Mouse (Mus musculus) midbrain, embryonic 15.5 days (tissue): ENCODE data around the gene Rtn4r. TPM values are rescaled to one million over a fixed set of nuclear protein-coding genes. Genes with fewer than 3 reads are reported as not detected.
A peak's percentile ranks its signal among the peaks of the same experiment; 100 is the strongest.

ENCODE experiments used
- ATAC-seq: fragments of 200-750 bp; cut with Nextera tagmentation; replicated peaks from 2 replicates; pipeline ENCODE4 v1.8.0; 2017; ENCODE audit warnings: moderate TSS enrichment
- H3K27ac ChIP-seq: fragments of 300-500 bp; sonication (generic); 2 replicates; pipeline ENCODE4 v1.5.1; 2015; ENCODE audit warnings: mild to moderate bottlenecking, inconsistent platforms
- H3K27me3 ChIP-seq: fragments of 300-500 bp; sonication (generic); replicated peaks from 2 replicates; pipeline ENCODE4 v1.6.1; 2015; ENCODE audit warnings: inconsistent platforms
- H3K36me3 ChIP-seq: fragments of 300-500 bp; sonication (generic); replicated peaks from 2 replicates; pipeline ENCODE4 v1.6.1; 2015; ENCODE audit warnings: inconsistent platforms
- H3K4me1 ChIP-seq: fragments of 300-500 bp; sonication (generic); 2 replicates; pipeline ENCODE4 v1.6.1; 2015; ENCODE audit warnings: inconsistent platforms
- H3K4me2 ChIP-seq: fragments of 300-500 bp; sonication (generic); 2 replicates; pipeline ENCODE4 v1.6.1; 2015; ENCODE audit warnings: inconsistent platforms, mild to moderate bottlenecking, moderate library complexity
- H3K4me3 ChIP-seq: fragments of 300-500 bp; sonication (generic); 2 replicates; pipeline ENCODE4 v1.5.1; 2015; ENCODE audit warnings: mild to moderate bottlenecking, inconsistent platforms
- H3K9ac ChIP-seq: fragments of 300-500 bp; sonication (generic); 2 replicates; pipeline ENCODE4 v1.6.1; 2015; ENCODE audit warnings: mild to moderate bottlenecking, inconsistent platforms
- H3K9me3 ChIP-seq: fragments of 300-500 bp; sonication (generic); 2 replicates; pipeline ENCODE4 v1.6.1; 2016; ENCODE audit warnings: inconsistent platforms
- WGBS: fragments of 180-500 bp; shearing (Covaris S2); methylation state at CpG from one replicate; pipeline ENCODE4 v1.1.7; 2015; ENCODE audit warnings: mixed read lengths; 5-methylcytosine and 5-hydroxymethylcytosine counted together
- polyA plus RNA-seq: library from polyadenylated mRNA; unstranded; fragments of >200 nt; fragmentation: Nextera tagmentation; extraction: Ambion mirVana; gene quantifications from 2 replicates; pipeline ENCODE4 v1.2.1, GENCODE M21; 2015

Rtn4r gene
- 25.0 and 27.2 TPM in 2 replicates for polyA plus RNA-seq

DNA sequence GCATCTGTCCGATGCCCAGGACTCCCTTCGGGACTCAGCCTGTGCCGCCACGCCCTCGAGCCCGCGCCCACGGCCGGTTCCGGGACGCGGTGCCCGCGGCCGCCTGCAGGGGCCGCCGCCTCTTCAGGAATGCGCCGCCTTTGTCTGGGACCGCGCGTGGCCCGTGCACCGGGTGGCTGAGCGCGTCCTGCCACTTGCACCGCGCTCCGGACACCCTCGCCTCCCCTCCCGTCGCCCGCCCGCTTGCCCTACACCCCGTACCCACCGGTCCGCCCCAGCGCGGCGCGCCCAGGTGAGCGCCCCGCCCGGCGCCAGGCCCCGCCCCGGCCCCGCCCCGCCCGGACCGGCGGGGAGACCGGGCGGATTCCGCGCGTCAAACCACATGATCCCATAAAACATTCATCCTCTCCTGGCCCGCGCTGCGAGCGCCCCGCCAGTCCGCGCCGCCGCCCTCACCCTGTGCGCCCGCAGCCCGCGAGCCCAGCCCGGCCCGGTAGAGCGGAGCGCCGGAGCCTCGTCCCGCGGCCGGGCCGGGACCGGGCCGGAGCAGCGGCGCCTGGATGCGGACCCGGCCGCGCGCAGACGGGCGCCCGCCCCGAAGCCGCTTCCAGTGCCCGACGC, at the start of gene Rtn4r:
TSS of gene Rtn4r (plus strand) at position 402 of the 621 bp plus-strand sequence.
- Histone ChIP-seq H3K9ac (peak within 1 kb of the TSS; percentile 85), H3K4me1 (peaks cover 42% of the 10 kb centered on the region), H3K36me3 (no peaks in the 10 kb centered on the region), H3K4me3 (peak within 1 kb of the TSS; percentile 84), H3K9me3 (no peaks in the 10 kb centered on the region), H3K27me3 (peaks cover 7% of the 10 kb centered on the region; the same call in 1 of the 2 replicates), H3K27ac (peak within 1 kb of the TSS; percentile 88), H3K4me2 (peak within 1 kb of the TSS; percentile 77)
- peak; percentile 83 for ATAC-seq
- under 1% methylated on average over 75 of the region's 96 CpGs for WGBS

DNA sequence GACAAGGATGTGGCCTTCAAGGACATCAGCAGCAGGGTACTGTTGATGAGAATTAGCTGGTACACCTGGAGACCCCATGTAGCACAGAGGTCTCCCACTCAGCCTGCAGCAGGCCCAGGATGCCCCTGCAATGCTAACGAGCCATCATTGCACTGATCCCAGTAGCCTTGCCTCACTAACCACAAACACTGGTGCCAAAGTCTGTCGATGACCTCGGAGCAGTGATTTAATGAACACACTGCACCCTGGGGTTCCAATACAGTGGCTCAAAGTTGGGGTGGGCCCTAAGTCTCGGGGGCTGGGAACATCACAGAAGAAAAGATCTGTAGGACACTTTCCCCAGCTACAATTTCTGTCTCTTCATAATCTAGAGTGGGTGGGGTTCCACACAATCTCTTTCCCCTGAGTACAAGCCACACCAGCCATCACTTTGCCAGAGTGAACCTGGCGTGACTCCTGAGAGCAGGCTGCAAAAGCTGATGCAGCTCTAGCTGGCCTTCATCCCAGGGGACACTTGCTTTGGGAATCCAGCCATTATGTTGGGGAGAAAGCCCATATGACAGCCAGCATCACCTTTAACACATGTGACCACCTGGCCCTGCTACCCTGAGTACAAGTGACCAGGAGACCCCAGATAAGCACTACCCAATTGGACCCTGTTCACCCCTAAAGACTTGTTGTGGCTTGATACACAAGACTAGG, 49.0 kb upstream of the Rtn4r start:
- WGBS, result 87% methylated on average over 5 of the region's 5 CpGs
- H3K9me3 ChIP-seq, result no peaks in the 10 kb centered on the region
- H3K9ac ChIP-seq, result no peak overlapping the region
- H3K27me3 ChIP-seq, result no peaks in the 10 kb centered on the region
- H3K4me3 ChIP-seq, result no peak overlapping the region
- H3K27ac ChIP-seq, result no peak overlapping the region
- no peaks in the 10 kb centered on the region for H3K36me3 ChIP-seq
- no peaks in the 10 kb centered on the region for H3K4me1 ChIP-seq
- no peak for ATAC-seq
- H3K4me2 ChIP-seq, result no peak overlapping the region

GRCm38 (mm10) chr16:18079300-18079699, 48.1 kb upstream of the Rtn4r start:
- Histone ChIP-seq H3K4me3 (no peak overlapping the region), H3K27ac (no peak overlapping the region), H3K36me3 (no peaks in the 10 kb centered on the region), H3K4me2 (no peak overlapping the region), H3K27me3 (no peaks in the 10 kb centered on the region), H3K4me1 (no peaks in the 10 kb centered on the region), H3K9ac (no peak overlapping the region), H3K9me3 (no peaks in the 10 kb centered on the region)
- no peak for ATAC-seq
- 88% methylated on average over 2 of the region's 2 CpGs for WGBS

DNA sequence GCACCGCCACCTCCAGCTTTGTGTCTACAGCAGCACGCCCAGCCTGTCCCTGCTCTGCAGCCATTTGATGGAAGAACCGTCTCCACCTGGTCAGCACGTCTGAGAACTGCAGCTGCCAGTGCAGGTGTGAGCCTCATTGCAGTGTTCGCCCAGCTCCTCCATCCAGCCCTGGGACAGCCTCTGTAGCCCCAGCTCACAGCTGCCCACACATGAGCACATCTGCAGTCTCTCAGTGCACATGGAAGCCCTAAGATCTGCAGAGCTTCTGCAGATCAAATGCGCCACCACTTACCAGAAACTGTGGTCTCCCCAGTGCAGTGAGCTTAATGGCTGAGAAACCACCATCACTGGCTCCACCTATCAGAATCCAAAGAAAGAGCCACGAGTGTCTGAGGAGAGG, 47.3 kb upstream of the Rtn4r start:
- no peaks in the 10 kb centered on the region for H3K9me3 ChIP-seq
- 85% methylated on average over 7 of the region's 7 CpGs for WGBS
- H3K4me3 ChIP-seq, result no peak overlapping the region
- no peaks in the 10 kb centered on the region for H3K4me1 ChIP-seq
- no peak overlapping the region for H3K27ac ChIP-seq
- no peak for ATAC-seq
- H3K27me3 ChIP-seq, result no peaks in the 10 kb centered on the region
- no peaks in the 10 kb centered on the region for H3K36me3 ChIP-seq
- no peak overlapping the region for H3K9ac ChIP-seq
- no peak overlapping the region for H3K4me2 ChIP-seq

GRCm38 (mm10) chr16:18081149-18081827, 46.2 kb upstream of the Rtn4r start:
- no peak for ATAC-seq

DNA sequence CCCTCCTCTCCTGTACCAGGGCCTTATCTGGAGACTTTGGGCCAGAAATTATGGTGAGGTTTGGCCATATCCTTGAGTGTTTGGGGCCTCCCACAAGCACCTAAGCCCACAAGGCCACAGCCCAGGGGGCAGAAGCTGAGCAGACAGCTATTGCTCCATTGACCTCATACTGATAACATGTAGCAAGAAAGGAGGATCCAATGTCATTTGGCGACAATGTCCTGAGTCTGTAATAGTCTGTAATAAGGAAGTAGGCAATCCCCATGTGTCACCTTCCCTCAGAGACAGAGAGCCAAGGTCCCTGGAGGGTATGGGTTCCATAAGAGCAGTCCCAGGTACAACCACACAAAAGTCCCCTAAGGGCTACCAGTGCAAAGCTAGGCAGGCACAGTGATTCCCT, 45.2 kb upstream of the Rtn4r start:
- peaks cover 2% of the 10 kb centered on the region for H3K27me3 ChIP-seq
- no peak overlapping the region for H3K27ac ChIP-seq
- no peak overlapping the region for H3K9ac ChIP-seq
- H3K4me2 ChIP-seq, result no peak overlapping the region
- H3K4me1 ChIP-seq, result no peaks in the 10 kb centered on the region
- H3K4me3 ChIP-seq, result no peak overlapping the region
- no peaks in the 10 kb centered on the region for H3K36me3 ChIP-seq
- WGBS, result 89% methylated on average over 1 of the region's 1 CpGs
- no peak for ATAC-seq
- no peaks in the 10 kb centered on the region for H3K9me3 ChIP-seq

More at GRCm38 (mm10) chr16:18081149-18081827, 46.2 kb upstream of the Rtn4r start:
- Histone ChIP-seq H3K27me3 (no peaks in the 10 kb centered on the region), H3K27ac (no peak overlapping the region), H3K4me1 (no peaks in the 10 kb centered on the region), H3K9me3 (no peaks in the 10 kb centered on the region), H3K4me2 (no peak overlapping the region), H3K9ac (no peak overlapping the region), H3K4me3 (no peak overlapping the region), H3K36me3 (no peaks in the 10 kb centered on the region)
- WGBS, result 84% methylated on average over 10 of the region's 10 CpGs

GRCm38 (mm10) chr16:18083231-18083951, 44.1 kb upstream of the Rtn4r start:
- 74% methylated on average over 18 of the region's 18 CpGs for WGBS
- no peaks in the 10 kb centered on the region for H3K9me3 ChIP-seq
- peaks cover 6% of the 10 kb centered on the region for H3K4me1 ChIP-seq
- H3K27ac ChIP-seq, result peak overlapping the region; percentile 38; the same call in 1 of the 2 replicates
- no peak overlapping the region for H3K9ac ChIP-seq
- peaks cover 13% of the 10 kb centered on the region for H3K27me3 ChIP-seq
- ATAC-seq, result peak; percentile 45; the same call in 1 of the 2 replicates
- H3K4me3 ChIP-seq, result no peak overlapping the region
- no peak overlapping the region for H3K4me2 ChIP-seq
- no peaks in the 10 kb centered on the region for H3K36me3 ChIP-seq

DNA sequence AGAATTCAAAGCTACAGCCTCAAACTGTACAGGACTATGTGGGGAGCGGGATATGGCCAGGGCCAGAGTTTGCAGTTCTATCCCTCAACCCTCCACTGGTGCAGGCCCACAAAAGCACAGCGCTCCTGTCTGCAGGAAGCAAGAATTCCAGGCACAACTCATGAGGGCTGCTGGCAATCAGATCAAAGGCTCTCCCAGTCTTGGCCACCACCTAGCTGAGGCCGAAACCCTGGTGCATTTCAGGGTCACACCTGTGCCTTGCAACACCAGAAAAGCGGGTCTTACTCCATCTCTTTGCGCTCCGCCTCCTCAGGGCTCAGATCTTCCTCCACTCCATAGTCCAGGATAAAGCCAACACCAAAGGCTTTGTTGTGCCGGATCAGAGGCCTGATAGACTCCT, 43.2 kb upstream of the Rtn4r start:
- Histone ChIP-seq H3K9ac (no peak overlapping the region), H3K27me3 (peaks cover 20% of the 10 kb centered on the region), H3K4me3 (no peak overlapping the region), H3K27ac (no peak overlapping the region), H3K4me2 (no peak overlapping the region), H3K36me3 (no peaks in the 10 kb centered on the region), H3K4me1 (peaks cover 14% of the 10 kb centered on the region), H3K9me3 (no peaks in the 10 kb centered on the region)
- 92% methylated on average over 7 of the region's 7 CpGs for WGBS
- ATAC-seq, result no peak

DNA sequence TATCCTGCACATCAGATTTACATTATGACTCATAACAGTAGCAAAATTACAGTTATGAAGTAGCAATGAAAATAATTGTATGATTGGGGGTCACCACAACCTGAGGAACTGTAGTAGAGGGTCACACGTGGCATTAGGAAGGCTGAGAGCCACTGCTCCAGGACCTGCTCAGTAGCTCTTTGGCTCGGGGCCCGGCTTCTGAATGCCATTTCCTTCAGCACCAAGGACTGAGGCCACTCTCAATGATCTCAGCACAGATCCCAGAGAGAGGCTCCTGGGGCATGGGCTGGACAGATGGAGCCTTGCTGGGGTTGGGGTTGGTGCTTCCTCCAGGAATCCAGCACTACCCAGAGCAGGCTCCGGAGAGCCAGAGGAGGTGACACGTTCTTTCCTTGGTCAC, 40.3 kb upstream of the Rtn4r start:
- peaks cover 14% of the 10 kb centered on the region for H3K4me1 ChIP-seq
- WGBS, result 89% methylated on average over 5 of the region's 5 CpGs
- ATAC-seq, result no peak

GRCm38 (mm10) chr16:18096348-18096747, 31.1 kb upstream of the Rtn4r start:
- no peak overlapping the region for H3K9ac ChIP-seq
- no peak overlapping the region for H3K4me2 ChIP-seq
- H3K27me3 ChIP-seq, result no peaks in the 10 kb centered on the region
- no peak overlapping the region for H3K4me3 ChIP-seq
- no peaks in the 10 kb centered on the region for H3K9me3 ChIP-seq
- no peaks in the 10 kb centered on the region for H3K4me1 ChIP-seq
- no peaks in the 10 kb centered on the region for H3K36me3 ChIP-seq
- no peak for ATAC-seq
- H3K27ac ChIP-seq, result no peak overlapping the region
- WGBS, result 70% methylated on average over 5 of the region's 5 CpGs

More for the DNA sequence above, 40.3 kb upstream of the Rtn4r start:
- no peak overlapping the region for H3K27ac ChIP-seq
- H3K36me3 ChIP-seq, result no peaks in the 10 kb centered on the region
- H3K27me3 ChIP-seq, result peaks cover 20% of the 10 kb centered on the region
- no peak overlapping the region for H3K4me3 ChIP-seq
- H3K4me2 ChIP-seq, result no peak overlapping the region
- H3K9ac ChIP-seq, result no peak overlapping the region
- no peaks in the 10 kb centered on the region for H3K9me3 ChIP-seq

- Histone ChIP-seq H3K4me1 (no peaks in the 10 kb centered on the region), H3K9ac (no peak overlapping the region), H3K4me2 (no peak overlapping the region), H3K27ac (no peak overlapping the region), H3K9me3 (no peaks in the 10 kb centered on the region), H3K4me3 (no peak overlapping the region), H3K36me3 (no peaks in the 10 kb centered on the region), H3K27me3 (no peaks in the 10 kb centered on the region)
- 89% methylated on average over 4 of the region's 4 CpGs for WGBS
- no peak for ATAC-seq
Observed at GRCm38 (mm10) chr16:18102816-18103215, 24.6 kb upstream of the Rtn4r start.

DNA sequence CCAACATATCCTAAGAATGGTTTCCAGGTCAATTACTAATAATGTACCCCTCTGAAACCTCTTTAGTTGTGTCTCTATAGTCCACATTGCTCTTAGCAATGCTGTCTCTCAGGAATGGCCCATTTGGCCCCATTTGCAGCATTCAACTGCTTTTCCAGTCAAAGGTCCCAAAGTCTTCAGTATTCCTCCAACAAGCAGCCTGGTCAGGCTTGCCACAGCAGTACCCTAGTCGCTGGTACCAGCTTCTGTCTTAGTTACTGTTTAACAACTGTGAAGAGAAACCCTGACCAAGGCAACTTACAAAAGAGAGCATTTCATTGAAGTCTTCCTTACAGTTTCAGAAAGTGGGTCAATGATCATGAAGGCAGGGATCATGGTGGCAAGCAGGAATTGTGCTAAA, 24.1 kb upstream of the Rtn4r start:
- no peaks in the 10 kb centered on the region for H3K36me3 ChIP-seq
- H3K9me3 ChIP-seq, result no peaks in the 10 kb centered on the region
- no peak overlapping the region for H3K4me2 ChIP-seq
- H3K4me3 ChIP-seq, result no peak overlapping the region
- no peak overlapping the region for H3K27ac ChIP-seq
- H3K9ac ChIP-seq, result no peak overlapping the region
- ATAC-seq, result no peak
- no peaks in the 10 kb centered on the region for H3K4me1 ChIP-seq
- no peaks in the 10 kb centered on the region for H3K27me3 ChIP-seq
- 83% methylated on average over 1 of the region's 1 CpGs for WGBS
